Mouse (Mus musculus): ENCODE results near the gene 1810062G17Rik.

Gene 1810062G17Rik

GRCm38 (mm10) chr3:36475532-36476087 is at the start of gene 1810062G17Rik, which contains the start of gene Anxa5:
Gene 1810062G17Rik, plus strand, starts transcription at chr3:36475937.
Gene Anxa5, minus strand, starts transcription at chr3:36475894.
- DNase-seq (ENCODE audit: low read depth, low spot score) = peak; percentile 83

DNA sequence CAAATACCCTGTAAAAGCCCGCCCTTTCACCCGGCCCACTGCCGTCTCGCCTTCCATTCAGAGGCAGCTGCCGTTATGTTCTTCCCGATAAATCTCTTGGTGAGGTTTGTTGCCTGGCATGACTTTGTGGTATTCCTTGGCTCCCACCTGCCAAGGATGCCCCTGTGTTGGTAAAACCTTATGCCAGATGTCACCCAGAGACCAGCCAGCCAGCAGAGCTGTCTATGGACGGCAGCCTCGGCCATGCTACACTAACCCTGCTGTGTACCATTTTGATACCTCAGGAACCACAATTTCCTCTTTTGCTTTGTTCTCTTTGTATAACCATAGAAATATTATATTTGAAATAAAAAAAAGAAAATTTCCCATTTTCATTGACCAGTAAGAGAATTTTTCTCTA is 48.4 kb upstream of the 1810062G17Rik start:
- DNase-seq (ENCODE audit: low read depth, low spot score) = no peak

- no peak for DNase-seq (ENCODE audit: low read depth, low spot score)
Measured at GRCm38 (mm10) chr3:36430360-36430759, 45.4 kb upstream of the 1810062G17Rik start.

GRCm38 (mm10) chr3:36440280-36440679 is 35.5 kb upstream of the 1810062G17Rik start:
- no peak for DNase-seq (ENCODE audit: low read depth, low spot score)

DNA sequence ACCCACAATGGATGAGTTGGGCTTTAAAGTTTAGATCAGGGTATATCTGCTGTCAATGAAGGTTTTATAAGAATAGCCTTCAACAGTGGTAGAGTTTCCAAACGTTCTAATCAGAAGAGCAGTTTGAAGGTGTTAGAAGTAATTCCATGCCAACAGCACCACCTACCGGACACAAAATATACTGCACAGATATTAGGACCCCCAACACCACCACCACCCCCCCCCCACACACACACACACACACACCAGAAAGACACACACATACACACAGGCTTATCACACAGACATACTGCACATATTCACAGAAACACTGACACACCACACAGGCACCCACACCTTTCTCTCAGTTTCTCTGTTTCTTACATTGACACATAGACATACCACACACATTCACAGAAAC is 33.3 kb upstream of the 1810062G17Rik start:
- DNase-seq (ENCODE audit: low read depth, low spot score) = no peak

DNA sequence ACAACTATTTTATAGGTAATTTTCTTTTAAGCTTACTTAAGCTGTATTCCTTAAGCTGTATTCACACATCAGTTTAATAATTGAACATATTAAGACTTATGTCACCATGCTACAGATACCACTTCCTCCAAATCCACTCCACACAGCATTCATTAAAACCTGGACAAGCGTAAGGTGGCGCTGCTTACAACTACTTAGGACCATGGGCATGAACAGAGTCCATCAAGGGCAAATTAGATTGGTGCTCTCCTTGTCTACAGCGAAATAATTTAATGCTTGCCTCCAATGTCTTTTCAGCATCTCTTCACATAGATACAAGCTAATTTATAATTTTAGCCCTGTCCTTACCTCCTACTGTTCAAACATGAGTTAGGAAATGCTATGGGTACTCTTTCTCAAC is 29.7 kb upstream of the 1810062G17Rik start:
- DNase-seq (ENCODE audit: low read depth, low spot score) = no peak

- no peak for DNase-seq (ENCODE audit: low read depth, low spot score)
Measured at GRCm38 (mm10) chr3:36446506-36446905, 29.2 kb upstream of the 1810062G17Rik start.

GRCm38 (mm10) chr3:36446918-36447317 is 28.8 kb upstream of the 1810062G17Rik start:
- DNase-seq (ENCODE audit: low read depth, low spot score) = no peak

GRCm38 (mm10) chr3:36449292-36450165 is 26.2 kb upstream of the 1810062G17Rik start:
- DNase-seq (ENCODE audit: low read depth, low spot score) = no peak

DNA sequence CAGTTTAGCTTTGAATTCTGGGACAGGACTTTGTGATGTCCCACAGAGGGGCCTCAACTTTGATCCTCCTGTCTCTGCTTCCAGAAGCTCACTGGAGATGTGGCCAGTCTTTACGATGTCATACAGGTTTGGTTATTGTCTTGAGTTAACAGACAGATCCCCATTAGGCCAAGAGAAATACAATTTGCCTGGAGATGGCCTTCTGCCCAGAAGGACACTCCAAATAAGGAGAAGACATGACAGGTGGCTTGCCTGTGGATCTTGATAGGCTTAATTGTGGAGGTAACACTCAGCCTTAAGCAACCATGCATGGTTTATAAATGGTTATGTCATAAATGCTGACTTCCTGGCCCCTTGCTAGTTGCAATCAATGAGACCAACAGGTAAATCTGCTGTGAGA is 23.2 kb upstream of the 1810062G17Rik start:
- no peak for DNase-seq (ENCODE audit: low read depth, low spot score)

- no peak for DNase-seq (ENCODE audit: low read depth, low spot score)
Measured at GRCm38 (mm10) chr3:36455124-36455523, 20.6 kb upstream of the 1810062G17Rik start.

- peak; percentile 63 for DNase-seq (ENCODE audit: low read depth, low spot score)
Measured at GRCm38 (mm10) chr3:36455566-36455965, 20.2 kb upstream of the 1810062G17Rik start.

- no peak for DNase-seq (ENCODE audit: low read depth, low spot score)
Measured at GRCm38 (mm10) chr3:36460717-36461116, 15.0 kb upstream of the 1810062G17Rik start.

GRCm38 (mm10) chr3:36461819-36462218 is 13.9 kb upstream of the 1810062G17Rik start:
- no peak for DNase-seq (ENCODE audit: low read depth, low spot score)

DNA sequence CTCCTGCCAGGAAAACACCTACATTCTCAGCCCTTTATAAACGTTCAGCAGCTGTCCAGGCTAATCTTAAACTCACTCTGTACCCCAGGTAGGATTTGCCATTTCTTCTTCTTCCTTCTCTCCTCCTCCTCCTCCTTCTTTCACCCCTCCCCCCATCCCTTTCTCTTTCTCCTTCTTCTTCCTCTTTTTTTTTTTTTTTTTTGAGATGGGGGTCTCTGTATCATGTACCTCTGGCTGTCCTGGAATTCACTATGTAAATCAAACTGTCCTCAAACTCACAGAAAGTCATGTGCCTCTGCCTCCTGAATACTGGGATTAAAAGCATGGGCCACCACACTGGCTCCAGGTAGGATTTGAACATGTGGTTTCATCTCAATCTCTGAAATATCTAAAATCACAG is 13.4 kb upstream of the 1810062G17Rik start:
- no peak for DNase-seq (ENCODE audit: low read depth, low spot score)

GRCm38 (mm10) chr3:36465538-36465937 is 10.2 kb upstream of the 1810062G17Rik start:
- no peak for DNase-seq (ENCODE audit: low read depth, low spot score)

DNA sequence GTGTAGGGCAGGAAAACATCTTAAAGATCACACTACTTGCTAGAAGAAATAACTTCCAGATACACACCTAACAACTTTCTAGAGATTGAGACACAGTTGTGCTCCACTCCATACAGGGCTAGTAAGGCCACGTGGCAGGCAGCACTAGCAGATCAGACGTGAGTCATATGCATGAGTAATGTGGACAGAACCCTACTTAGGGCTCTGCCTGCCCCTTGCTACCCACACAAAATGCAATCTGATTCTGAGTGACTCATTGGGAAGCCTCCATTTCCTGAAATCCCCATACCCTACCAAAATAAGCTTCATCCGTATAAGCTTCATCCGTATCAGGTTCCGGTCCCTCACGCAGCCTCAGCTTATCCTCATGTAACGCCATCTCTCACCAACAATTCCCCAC is 8.1 kb upstream of the 1810062G17Rik start:
- no peak for DNase-seq (ENCODE audit: low read depth, low spot score)

GRCm38 (mm10) chr3:36468871-36469270 is 6.9 kb upstream of the 1810062G17Rik start:
- no peak for DNase-seq (ENCODE audit: low read depth, low spot score)

DNA sequence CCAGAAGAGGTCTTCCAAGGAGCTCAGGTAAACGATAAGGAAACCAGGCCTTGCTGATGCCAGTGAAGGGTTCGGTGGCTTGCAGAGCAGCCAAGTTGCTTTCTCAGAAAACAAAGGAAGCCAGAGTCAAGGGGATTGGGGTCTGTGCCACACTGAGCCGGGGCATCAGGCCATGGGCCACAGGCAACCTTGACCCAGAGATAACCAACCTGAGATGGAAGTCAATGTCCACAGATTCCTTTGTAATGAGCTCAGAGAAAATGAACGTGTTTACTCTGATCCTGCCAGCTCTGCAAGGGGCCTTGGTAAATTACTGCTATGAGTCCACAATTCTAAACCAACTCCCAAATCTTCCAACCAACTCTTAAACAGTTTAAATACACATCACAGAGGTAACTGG is 3.9 kb upstream of the 1810062G17Rik start:
- DNase-seq (ENCODE audit: low read depth, low spot score) = no peak

- DNase-seq (ENCODE audit: low read depth, low spot score) = no peak
Measured at GRCm38 (mm10) chr3:36473222-36473621, 2.5 kb upstream of the 1810062G17Rik start.

- no peak for DNase-seq (ENCODE audit: low read depth, low spot score)
Measured at GRCm38 (mm10) chr3:36474421-36474820, 1.3 kb upstream of the 1810062G17Rik start.

DNA sequence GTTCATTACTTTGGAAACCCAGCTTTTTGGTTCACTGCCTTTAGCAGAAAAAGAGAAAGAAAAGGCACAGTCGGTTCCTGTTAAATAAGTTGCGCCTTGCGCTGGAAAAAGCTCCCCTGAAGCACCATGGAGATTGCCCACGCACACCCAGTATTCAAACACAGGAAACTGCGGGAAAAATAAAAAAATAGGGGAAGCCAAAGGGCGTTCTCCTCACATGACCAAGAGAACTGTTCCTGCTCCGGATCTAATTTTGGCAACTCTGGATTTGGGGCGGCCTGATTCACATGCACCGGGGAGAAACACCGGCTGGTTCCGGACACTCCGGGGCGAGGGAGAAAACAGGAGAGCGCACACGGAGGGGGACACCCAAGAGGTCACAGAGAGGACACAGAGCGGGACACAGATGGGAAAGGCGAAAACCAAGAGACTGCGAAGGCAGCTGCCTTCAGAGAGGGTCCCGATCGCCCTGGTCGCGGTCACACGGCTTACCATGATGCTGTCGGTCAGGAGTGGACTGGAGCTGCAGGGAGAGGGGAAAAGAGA is 726 bp upstream of the 1810062G17Rik start:
- peak; percentile 78 for DNase-seq (ENCODE audit: low read depth, low spot score)

All from telencephalon, adult 2 months (tissue).